Mouse (Mus musculus) E14TG2a.4 (cell line): ENCODE data around the gene 1700069L16Rik.
A peak's percentile ranks its signal among the peaks of the same experiment; 100 is the strongest.

Experiments
- H3K27me3 ChIP-seq: 2 replicates; pipeline ENCODE4 v1.6.1; 2014; ENCODE audit warnings: low read length, control low read depth; ENCODE audit not compliant: insufficient read depth
- H3K36me3 ChIP-seq: 2 replicates; pipeline ENCODE4 v1.6.1; 2014; ENCODE audit warnings: low read length, control low read depth; ENCODE audit not compliant: insufficient read depth
- H3K4me1 ChIP-seq: replicated peaks from 2 replicates; pipeline ENCODE4 v1.6.1; 2014; ENCODE audit warnings: low read depth, low read length, control low read depth
- H3K4me3 ChIP-seq: replicated peaks from 2 replicates; pipeline ENCODE4 v1.5.1; 2014; ENCODE audit warnings: mild to moderate bottlenecking, low read length
- H3K9me3 ChIP-seq: 2 replicates; pipeline ENCODE4 v1.6.1; 2014; ENCODE audit warnings: low read length, control low read depth
- CTCF ChIP-seq: conservative IDR thresholded peaks from 2 replicates; pipeline ENCODE4 v1.5.1; 2014; ENCODE audit warnings: low read length
- NANOG ChIP-seq: IDR thresholded peaks from 2 replicates; pipeline ENCODE4 v1.6.1; 2014; ENCODE audit warnings: borderline replicate concordance, low read length, mixed read lengths
- POU5F1 ChIP-seq: IDR thresholded peaks from 2 replicates; pipeline ENCODE4 v1.6.1; 2014; ENCODE audit warnings: low read length, borderline replicate concordance

1700069L16Rik gene

GRCm38 (mm10) chr5:113716581-113717388, 7.8 kb downstream of the 1700069L16Rik start:
- H3K27me3 ChIP-seq: no peaks in the 10 kb centered on the region
- TF ChIP-seq CTCF (no peak), NANOG (no peak), POU5F1 (no peak)
- H3K9me3 ChIP-seq: no peaks in the 10 kb centered on the region
- no peak overlapping the region for H3K4me3 ChIP-seq
- H3K4me1 ChIP-seq: peaks cover 45% of the 10 kb centered on the region
- no peaks in the 10 kb centered on the region for H3K36me3 ChIP-seq

DNA sequence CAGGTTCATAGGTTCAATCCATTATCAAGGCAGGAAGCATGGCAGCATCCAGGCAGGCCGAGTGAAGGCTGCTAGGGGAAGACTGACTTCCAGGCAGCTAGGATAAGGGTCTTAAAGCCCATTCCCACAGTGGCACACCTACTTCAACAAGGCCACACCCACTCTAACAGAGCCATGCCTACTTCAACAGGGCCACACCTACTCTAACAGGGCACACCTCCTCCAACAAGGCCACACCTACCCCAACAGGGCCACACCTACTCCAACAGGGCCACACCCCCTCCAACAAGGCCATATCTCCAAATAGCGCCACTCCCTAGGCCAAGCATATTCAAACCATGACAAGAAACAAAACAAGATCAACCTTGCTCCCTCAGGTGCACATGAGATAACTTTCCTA, 11.7 kb downstream of the 1700069L16Rik start:
- Histone ChIP-seq H3K36me3 (no peaks in the 10 kb centered on the region), H3K4me3 (no peak overlapping the region), H3K27me3 (no peaks in the 10 kb centered on the region), H3K9me3 (no peaks in the 10 kb centered on the region), H3K4me1 (peaks cover 33% of the 10 kb centered on the region)
- no peak for TF ChIP-seq CTCF
- no peak for TF ChIP-seq NANOG
- TF ChIP-seq POU5F1: no peak

DNA sequence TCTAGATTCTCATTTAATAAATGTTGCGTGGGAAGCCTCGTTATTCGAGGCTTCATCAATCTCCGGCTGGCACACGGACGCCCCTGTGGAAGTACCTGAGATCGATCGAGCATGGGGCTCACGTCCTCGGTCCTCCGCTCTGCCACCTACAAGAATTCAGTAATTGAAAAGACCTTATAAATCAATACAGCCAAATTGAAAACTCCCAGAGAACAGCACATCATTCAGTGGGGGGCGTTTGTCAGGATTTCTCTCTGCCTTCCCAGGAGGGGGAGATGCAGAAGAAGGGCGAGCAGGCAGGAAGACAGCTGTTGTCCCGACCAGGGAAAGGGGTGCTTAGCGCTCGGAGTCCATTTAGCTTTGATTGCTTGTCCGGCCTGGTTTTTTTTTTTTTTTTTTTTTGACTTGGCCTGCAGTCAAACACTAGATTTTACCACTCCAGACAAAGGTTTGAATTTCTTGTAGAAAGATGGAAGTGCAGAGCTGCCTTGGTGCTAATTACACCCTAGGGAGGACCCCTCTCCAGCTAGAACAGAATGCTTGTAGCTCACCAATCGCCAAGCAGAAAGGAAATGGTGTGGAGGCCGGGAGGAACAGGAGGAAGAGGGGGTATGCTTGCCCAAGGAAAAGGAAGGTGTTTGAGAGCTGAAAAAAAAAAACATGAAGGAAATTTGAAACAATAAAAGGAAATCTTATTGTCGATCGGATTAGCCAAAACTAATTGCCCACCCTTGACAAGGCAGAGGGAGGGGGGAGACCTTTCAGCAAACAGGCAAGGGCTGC, 20.6 kb downstream of the 1700069L16Rik start:
- Histone ChIP-seq H3K9me3 (no peaks in the 10 kb centered on the region), H3K27me3 (peaks cover 16% of the 10 kb centered on the region), H3K4me3 (no peak overlapping the region), H3K36me3 (no peaks in the 10 kb centered on the region), H3K4me1 (peaks cover 38% of the 10 kb centered on the region)
- TF ChIP-seq NANOG: no peak
- TF ChIP-seq POU5F1: no peak
- no peak for TF ChIP-seq CTCF

DNA sequence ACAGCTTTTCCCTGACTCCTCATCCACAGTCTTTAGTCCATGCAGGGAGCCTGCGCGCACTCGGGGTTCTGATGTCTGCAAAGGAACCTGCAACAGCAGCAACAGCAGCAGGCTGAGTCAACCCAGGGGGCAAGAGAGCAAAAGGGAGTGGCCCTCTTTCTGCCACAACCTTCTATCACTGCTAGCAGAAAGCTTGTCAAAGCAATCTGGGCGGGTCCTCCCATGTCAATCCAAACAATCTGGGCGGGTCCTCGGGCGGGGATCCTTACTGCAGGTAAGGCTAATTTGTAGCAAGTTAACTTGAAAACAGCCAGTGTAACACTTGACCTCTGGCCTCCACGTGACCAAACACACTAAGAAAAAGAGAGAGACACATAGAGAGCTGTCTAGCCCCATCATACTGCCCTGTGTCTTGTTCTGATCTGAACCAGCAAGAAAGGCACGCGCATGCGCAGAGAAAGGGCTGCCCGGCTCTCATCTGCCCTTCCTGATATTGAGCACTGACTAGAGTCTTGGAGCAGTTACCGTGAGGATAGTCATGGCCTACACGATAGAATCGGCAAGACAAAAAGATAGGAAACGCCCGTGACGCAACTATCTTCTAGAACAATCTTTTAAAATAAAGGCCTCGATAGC, 24.1 kb downstream of the 1700069L16Rik start:
- H3K27me3 ChIP-seq: peaks cover 9% of the 10 kb centered on the region
- H3K36me3 ChIP-seq: no peaks in the 10 kb centered on the region
- TF ChIP-seq CTCF: no peak
- TF ChIP-seq POU5F1: no peak
- no peak for TF ChIP-seq NANOG
- H3K4me1 ChIP-seq: peaks cover 59% of the 10 kb centered on the region
- H3K9me3 ChIP-seq: no peaks in the 10 kb centered on the region
- peak overlapping the region; percentile 8; the same call in 1 of the 2 replicates for H3K4me3 ChIP-seq

DNA sequence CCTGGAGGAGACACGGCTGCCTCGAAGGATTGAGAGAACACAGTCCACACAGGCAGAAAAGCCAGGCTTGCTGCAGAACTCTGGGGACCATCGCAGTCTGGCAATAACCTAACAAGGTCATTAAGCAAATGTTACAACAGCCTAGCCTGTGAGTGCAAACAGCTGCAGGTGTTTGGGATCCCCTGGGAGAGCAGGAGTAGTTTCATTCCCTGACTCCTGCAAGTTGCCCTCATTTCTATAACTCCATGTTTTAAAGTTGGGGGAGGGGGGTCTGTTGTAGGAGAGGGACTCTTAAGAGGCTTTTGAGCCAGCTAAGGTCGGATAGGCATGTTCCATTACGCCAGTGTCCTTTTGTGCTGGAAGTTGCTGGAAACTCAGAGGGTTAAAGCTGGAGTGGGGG, 30.2 kb downstream of the 1700069L16Rik start:
- Histone ChIP-seq H3K36me3 (no peaks in the 10 kb centered on the region), H3K4me3 (no peak overlapping the region), H3K27me3 (no peaks in the 10 kb centered on the region), H3K4me1 (peaks cover 44% of the 10 kb centered on the region), H3K9me3 (peaks cover 5% of the 10 kb centered on the region)
- TF ChIP-seq NANOG: no peak
- no peak for TF ChIP-seq POU5F1
- no peak for TF ChIP-seq CTCF

DNA sequence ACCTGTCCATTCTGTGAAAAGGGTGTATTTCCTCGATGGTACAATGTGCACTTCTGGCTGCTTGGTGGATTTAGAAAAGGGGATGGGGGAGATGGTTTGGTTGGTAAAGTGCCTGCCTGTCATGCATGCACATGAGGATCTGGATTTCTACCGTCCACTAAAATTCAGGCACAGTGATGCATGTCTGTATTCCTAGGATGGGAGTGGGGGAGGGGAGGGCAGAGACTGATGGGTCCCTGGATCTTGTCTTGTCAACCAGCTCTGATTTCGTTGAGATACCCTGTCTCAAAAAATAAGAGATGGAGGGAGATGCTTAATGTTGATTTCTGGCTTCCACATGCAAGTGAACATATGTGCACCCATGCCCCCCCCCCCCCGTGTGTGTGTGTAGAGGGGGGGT, 30.6 kb downstream of the 1700069L16Rik start:
- TF ChIP-seq NANOG: no peak
- no peak for TF ChIP-seq POU5F1
- no peak for TF ChIP-seq CTCF
- Histone ChIP-seq H3K4me1 (peaks cover 40% of the 10 kb centered on the region), H3K9me3 (peaks cover 5% of the 10 kb centered on the region), H3K36me3 (no peaks in the 10 kb centered on the region), H3K27me3 (no peaks in the 10 kb centered on the region), H3K4me3 (no peak overlapping the region)

DNA sequence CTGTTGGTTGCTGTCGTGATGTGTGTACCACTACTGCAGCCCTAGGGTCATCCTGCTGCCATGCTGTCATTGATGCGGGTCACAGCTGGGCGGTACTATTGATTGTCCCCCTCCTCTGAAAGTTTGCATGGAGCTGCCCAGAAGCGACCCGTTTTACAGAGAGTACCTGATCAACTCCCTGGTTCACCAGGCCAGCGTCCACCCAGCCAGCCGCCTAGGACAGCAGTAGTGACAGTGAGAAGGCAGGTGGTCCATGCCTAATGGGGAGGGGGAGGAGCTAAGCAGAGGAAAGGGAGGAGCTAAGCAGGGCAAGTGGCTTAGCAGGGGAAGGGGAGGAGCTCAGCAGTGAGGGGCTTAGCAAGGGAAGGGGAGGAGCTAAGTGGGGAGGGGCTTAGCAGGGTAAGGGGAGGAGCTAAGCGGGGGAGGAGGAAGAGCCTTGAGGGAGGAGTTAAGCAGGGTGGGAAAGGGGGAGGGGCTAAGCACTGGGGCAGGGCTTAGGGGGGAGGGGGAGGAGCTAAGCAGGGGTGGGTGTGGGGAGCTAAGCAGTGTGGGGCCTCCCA, 31.3 kb downstream of the 1700069L16Rik start:
- peaks cover 35% of the 10 kb centered on the region for H3K4me1 ChIP-seq
- TF ChIP-seq NANOG: no peak
- TF ChIP-seq CTCF: no peak
- TF ChIP-seq POU5F1: no peak
- H3K9me3 ChIP-seq: peaks cover 5% of the 10 kb centered on the region
- no peak overlapping the region for H3K4me3 ChIP-seq
- no peaks in the 10 kb centered on the region for H3K36me3 ChIP-seq
- no peaks in the 10 kb centered on the region for H3K27me3 ChIP-seq

- peaks cover 23% of the 10 kb centered on the region for H3K4me1 ChIP-seq
- H3K36me3 ChIP-seq: no peaks in the 10 kb centered on the region
- TF ChIP-seq POU5F1 (no peak), CTCF (no peak), NANOG (no peak)
- H3K27me3 ChIP-seq: no peaks in the 10 kb centered on the region
- peaks cover 5% of the 10 kb centered on the region for H3K9me3 ChIP-seq
- no peak overlapping the region for H3K4me3 ChIP-seq
These were observed 33.7 kb downstream of the 1700069L16Rik start for GRCm38 (mm10) chr5:113690866-113691265.
